Mouse (Mus musculus): ENCODE results near the gene Tpst2. TPM values are rescaled to one million over a fixed set of nuclear protein-coding genes. Genes with fewer than 3 reads are reported as not detected.

The Tpst2 gene
- total and polyA plus RNA-seq, 3 experiments = 36.9 to 43.6 (median 38.3) TPM

DNA sequence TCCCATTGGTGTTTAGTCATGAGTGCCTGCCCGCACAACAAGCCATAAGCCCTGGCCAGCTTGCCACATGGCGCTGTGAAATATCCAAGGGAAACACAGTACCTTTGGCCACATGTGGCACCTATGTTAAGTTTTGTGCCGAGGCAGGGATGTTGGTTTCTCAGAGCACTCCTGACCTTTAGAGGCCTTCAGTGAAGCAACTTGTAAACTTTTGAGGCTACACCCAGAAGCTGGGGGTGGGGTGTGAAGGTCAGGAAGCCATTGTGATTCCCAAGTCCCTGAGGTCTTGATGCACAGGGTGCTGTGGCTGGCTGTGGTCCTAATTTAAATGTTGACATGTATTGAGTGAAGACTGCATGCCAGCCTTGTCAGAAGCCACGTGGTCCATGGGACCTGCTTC lies 22.9 kb downstream of the Tpst2 start:
- DNase-seq = no peak
- intact Hi-C loops (cut with DNase I) = no loop called here
- Histone ChIP-seq H3K79me2 (replicated peaks; ENCODE audit: control insufficient read depth, insufficient read depth, low read length) (peaks cover 17% of the 10 kb centered on the region), H3K4me3 (no peak overlapping the region), H3K4me1 (ENCODE audit: control insufficient read depth, insufficient read depth, low read length) (peaks cover 51% of the 10 kb centered on the region), H3K27me3 (ENCODE audit: control insufficient read depth, insufficient read depth, low read length) (no peaks in the 10 kb centered on the region), H3K36me3 (ENCODE audit: control insufficient read depth, insufficient read depth, low read length) (no peaks in the 10 kb centered on the region), H3K9ac (ENCODE audit: low read depth, low read length) (no peak overlapping the region), H3K27ac (peak overlapping the region; percentile 84)
- no peak for TF ChIP-seq CTCF (IDR thresholded peaks at IDR 0.05)
- TF ChIP-seq EP300 (IDR thresholded peaks at IDR 0.05; ENCODE audit: insufficient read depth, low read depth, low read length) = no peak
- no peak for TF ChIP-seq POLR2A (IDR thresholded peaks at IDR 0.05; ENCODE audit: insufficient read depth, low read depth, low read length)
- WGBS = 68% methylated on average over 4 of the region's 4 CpGs

- intact Hi-C loops (cut with DNase I) = loop anchor here (2.0 kb wide), 1 partner anchor 15 kb away; no protein-coding TSS in a partner anchor
- no peak for DNase-seq
- no peaks in the 10 kb centered on the region for H3K36me3 ChIP-seq (ENCODE audit: control insufficient read depth, insufficient read depth, low read length)
- H3K79me2 ChIP-seq (replicated peaks; ENCODE audit: control insufficient read depth, insufficient read depth, low read length) = peaks cover 12% of the 10 kb centered on the region; the same call in 1 of the 2 replicates
- WGBS = 53% methylated on average over 2 of the region's 2 CpGs
- H3K9ac ChIP-seq (ENCODE audit: low read depth, low read length) = no peak overlapping the region
- TF ChIP-seq POLR2A (IDR thresholded peaks at IDR 0.05; ENCODE audit: insufficient read depth, low read depth, low read length) (no peak), EP300 (IDR thresholded peaks at IDR 0.05; ENCODE audit: insufficient read depth, low read depth, low read length) (no peak), CTCF (IDR thresholded peaks at IDR 0.05) (no peak)
- peak overlapping the region; percentile 84 for H3K27ac ChIP-seq
- H3K4me1 ChIP-seq (ENCODE audit: control insufficient read depth, insufficient read depth, low read length) = peaks cover 44% of the 10 kb centered on the region
- H3K4me3 ChIP-seq = no peak overlapping the region
- no peaks in the 10 kb centered on the region for H3K27me3 ChIP-seq (ENCODE audit: control insufficient read depth, insufficient read depth, low read length)
Measured at GRCm38 (mm10) chr5:112300112-112300511, 23.6 kb downstream of the Tpst2 start.

GRCm38 (mm10) chr5:112300721-112301308 lies 24.3 kb downstream of the Tpst2 start:
- H3K4me3 ChIP-seq = no peak overlapping the region
- peaks cover 9% of the 10 kb centered on the region; the same call in 1 of the 2 replicates for H3K79me2 ChIP-seq (replicated peaks; ENCODE audit: control insufficient read depth, insufficient read depth, low read length)
- 70% methylated on average over 6 of the region's 6 CpGs for WGBS
- peak overlapping the region; percentile 16 for H3K27ac ChIP-seq
- TF ChIP-seq EP300 (IDR thresholded peaks at IDR 0.05; ENCODE audit: insufficient read depth, low read depth, low read length) (no peak), POLR2A (IDR thresholded peaks at IDR 0.05; ENCODE audit: insufficient read depth, low read depth, low read length) (no peak), CTCF (IDR thresholded peaks at IDR 0.05) (no peak)
- intact Hi-C loops (cut with DNase I) = loop anchor here (2.0 kb wide), 1 partner anchor 14 kb away; no protein-coding TSS in a partner anchor
- H3K36me3 ChIP-seq (ENCODE audit: control insufficient read depth, insufficient read depth, low read length) = no peaks in the 10 kb centered on the region
- peaks cover 38% of the 10 kb centered on the region for H3K4me1 ChIP-seq (ENCODE audit: control insufficient read depth, insufficient read depth, low read length)
- no peaks in the 10 kb centered on the region for H3K27me3 ChIP-seq (ENCODE audit: control insufficient read depth, insufficient read depth, low read length)
- H3K9ac ChIP-seq (ENCODE audit: low read depth, low read length) = no peak overlapping the region
- DNase-seq = no peak

DNA sequence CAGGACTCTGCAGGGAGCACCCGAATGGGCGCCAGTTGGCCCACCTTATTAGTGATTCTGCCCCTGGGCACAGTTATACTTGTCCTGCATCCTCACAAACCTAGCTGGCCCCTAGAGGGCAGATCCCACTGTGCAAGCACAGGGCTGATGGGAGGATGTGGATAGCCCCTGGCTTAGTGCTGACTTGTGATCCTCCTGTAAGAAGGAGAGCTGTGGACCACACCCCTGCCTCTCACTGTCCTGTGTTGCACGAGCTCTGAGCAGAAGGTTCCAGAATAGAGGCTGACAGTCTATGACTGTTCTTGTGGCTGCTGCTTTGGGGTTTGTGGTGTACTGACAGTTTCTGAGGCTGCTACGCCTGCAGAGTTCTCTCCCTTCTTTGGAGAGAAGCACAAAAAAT lies 25.2 kb downstream of the Tpst2 start:
- Histone ChIP-seq H3K4me1 (ENCODE audit: control insufficient read depth, insufficient read depth, low read length) (peaks cover 35% of the 10 kb centered on the region), H3K9ac (ENCODE audit: low read depth, low read length) (no peak overlapping the region), H3K36me3 (ENCODE audit: control insufficient read depth, insufficient read depth, low read length) (no peaks in the 10 kb centered on the region), H3K4me3 (no peak overlapping the region), H3K27me3 (ENCODE audit: control insufficient read depth, insufficient read depth, low read length) (no peaks in the 10 kb centered on the region), H3K79me2 (replicated peaks; ENCODE audit: control insufficient read depth, insufficient read depth, low read length) (peaks cover 8% of the 10 kb centered on the region; the same call in 1 of the 2 replicates), H3K27ac (no peak overlapping the region)
- TF ChIP-seq EP300 (IDR thresholded peaks at IDR 0.05; ENCODE audit: insufficient read depth, low read depth, low read length) = no peak
- no peak for TF ChIP-seq POLR2A (IDR thresholded peaks at IDR 0.05; ENCODE audit: insufficient read depth, low read depth, low read length)
- TF ChIP-seq CTCF (IDR thresholded peaks at IDR 0.05) = peak; percentile 42
- DNase-seq = no peak
- intact Hi-C loops (cut with DNase I) = loop anchor here (2.0 kb wide), 1 partner anchor 13 kb away; no protein-coding TSS in a partner anchor
- WGBS = 72% methylated on average over 4 of the region's 4 CpGs

DNA sequence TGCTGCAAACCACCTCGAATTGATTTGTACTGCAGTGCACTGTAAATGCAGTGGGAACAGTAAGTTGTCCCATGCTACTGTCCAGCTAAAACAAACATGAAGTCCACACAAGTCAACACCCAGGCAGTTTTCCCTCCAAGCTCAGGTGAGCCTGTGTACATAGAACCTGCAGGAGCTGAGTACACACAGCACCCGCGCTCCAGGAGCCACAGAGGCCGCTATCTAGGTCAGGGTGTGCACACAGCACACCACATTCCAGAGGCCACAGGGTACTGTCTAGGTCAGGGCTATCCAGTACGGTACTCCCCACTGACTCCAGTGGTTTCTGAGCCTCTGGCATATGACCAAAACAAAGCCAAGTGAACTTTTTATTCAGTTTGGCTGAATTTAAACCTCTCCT lies 25.8 kb downstream of the Tpst2 start:
- no peak overlapping the region for H3K4me3 ChIP-seq
- TF ChIP-seq CTCF (IDR thresholded peaks at IDR 0.05) = no peak
- no peak for TF ChIP-seq POLR2A (IDR thresholded peaks at IDR 0.05; ENCODE audit: insufficient read depth, low read depth, low read length)
- TF ChIP-seq EP300 (IDR thresholded peaks at IDR 0.05; ENCODE audit: insufficient read depth, low read depth, low read length) = no peak
- 67% methylated on average over 5 of the region's 5 CpGs for WGBS
- no peak overlapping the region for H3K27ac ChIP-seq
- peaks cover 29% of the 10 kb centered on the region for H3K4me1 ChIP-seq (ENCODE audit: control insufficient read depth, insufficient read depth, low read length)
- no peaks in the 10 kb centered on the region for H3K27me3 ChIP-seq (ENCODE audit: control insufficient read depth, insufficient read depth, low read length)
- DNase-seq = no peak
- intact Hi-C loops (cut with DNase I) = no loop called here
- no peak overlapping the region for H3K9ac ChIP-seq (ENCODE audit: low read depth, low read length)
- H3K79me2 ChIP-seq (replicated peaks; ENCODE audit: control insufficient read depth, insufficient read depth, low read length) = peaks cover 8% of the 10 kb centered on the region; the same call in 1 of the 2 replicates
- H3K36me3 ChIP-seq (ENCODE audit: control insufficient read depth, insufficient read depth, low read length) = no peaks in the 10 kb centered on the region

DNA sequence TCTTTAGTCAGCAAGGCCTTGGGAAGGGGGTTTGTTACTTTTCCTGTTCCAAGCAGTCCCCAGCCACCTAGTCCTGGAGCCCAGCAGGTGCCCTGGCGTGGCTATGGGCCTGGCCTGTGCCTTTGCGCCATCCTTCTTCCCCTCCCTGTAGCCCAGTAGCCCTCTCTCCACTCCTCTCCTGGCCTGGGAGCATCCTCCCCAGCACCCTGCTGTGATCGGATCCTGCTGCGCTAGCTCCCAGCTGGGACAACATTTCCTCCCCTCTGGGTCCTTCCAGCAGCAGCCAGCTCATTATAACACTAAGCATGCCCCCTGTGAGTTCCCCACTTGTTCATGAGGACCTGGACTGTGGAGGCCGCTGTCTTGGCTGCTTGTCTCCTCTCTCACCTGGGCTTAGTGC lies 29.4 kb downstream of the Tpst2 start:
- Histone ChIP-seq H3K36me3 (ENCODE audit: control insufficient read depth, insufficient read depth, low read length) (no peaks in the 10 kb centered on the region), H3K27ac (no peak overlapping the region), H3K79me2 (replicated peaks; ENCODE audit: control insufficient read depth, insufficient read depth, low read length) (peaks cover 9% of the 10 kb centered on the region), H3K4me3 (no peak overlapping the region), H3K4me1 (ENCODE audit: control insufficient read depth, insufficient read depth, low read length) (peaks cover 4% of the 10 kb centered on the region), H3K27me3 (ENCODE audit: control insufficient read depth, insufficient read depth, low read length) (no peaks in the 10 kb centered on the region), H3K9ac (ENCODE audit: low read depth, low read length) (no peak overlapping the region)
- no peak for DNase-seq
- TF ChIP-seq EP300 (IDR thresholded peaks at IDR 0.05; ENCODE audit: insufficient read depth, low read depth, low read length) = no peak
- TF ChIP-seq POLR2A (IDR thresholded peaks at IDR 0.05; ENCODE audit: insufficient read depth, low read depth, low read length) = no peak
- TF ChIP-seq CTCF (IDR thresholded peaks at IDR 0.05) = no peak
- intact Hi-C loops (cut with DNase I) = no loop called here
- 86% methylated on average over 5 of the region's 5 CpGs for WGBS
